Comparison of ENCODE assay signal across 7 mouse cellular contexts in genomic region chr7:141539556-141540311, GRCm38 (mm10). TPM values are rescaled to one million over a fixed set of nuclear protein-coding genes. Genes with fewer than 3 reads are reported as not detected.
DNase-seq lines count a peak whose midpoint lies in the region; ATAC-seq and TF ChIP-seq lines count a peak whose summit lies in the region.

Chid1 (minus strand) TSS chr7:141539857.

- peak within 1 kb of the TSS; percentile 63 for H3K9ac ChIP-seq in intestine, postnatal 0 days (ENCODE audit: low read depth, low read length)
- H3K9ac ChIP-seq in midbrain, embryonic 12.5 days (replicated peaks) = peak within 1 kb of the TSS; percentile 83

- peak within 1 kb of the TSS; percentile 75 for H3K4me3 ChIP-seq in intestine, postnatal 0 days (ENCODE audit: low read depth, low read length)
- peak within 1 kb of the TSS; percentile 76 for H3K4me3 ChIP-seq in midbrain, embryonic 12.5 days
- H3K4me3 ChIP-seq in small intestine, adult 2 months (ENCODE audit: low read depth, low read length) = peak within 1 kb of the TSS; percentile 76

- peak; percentile 98 for DNase-seq in adrenal gland, adult 8-10 months
- DNase-seq in embryo, embryonic 9.5 days (ENCODE audit: extremely low spot score) = peak; percentile 99
- no peak for DNase-seq in gonadal fat pad, adult 2 months (ENCODE audit: low read depth)
- peak; percentile 99 for DNase-seq in left cerebral cortex, postnatal 4 days

- no peaks in the 10 kb centered on the region for H3K36me3 ChIP-seq in intestine, postnatal 0 days (ENCODE audit: control insufficient read depth, insufficient read depth)
- no peaks in the 10 kb centered on the region for H3K36me3 ChIP-seq in midbrain, embryonic 12.5 days
- H3K36me3 ChIP-seq in small intestine, adult 2 months (ENCODE audit: control insufficient read depth, insufficient read depth, low read length) = no peaks in the 10 kb centered on the region

- peak within 1 kb of the TSS; percentile 80 for H3K27ac ChIP-seq in intestine, postnatal 0 days (ENCODE audit: low read depth, low read length)
- H3K27ac ChIP-seq in midbrain, embryonic 12.5 days (replicated peaks) = peak within 1 kb of the TSS; percentile 73
- peak within 1 kb of the TSS; percentile 73 for H3K27ac ChIP-seq in small intestine, adult 2 months (ENCODE audit: insufficient read depth, low read depth, low read length)

- H3K27me3 ChIP-seq in intestine, postnatal 0 days (replicated peaks; ENCODE audit: control insufficient read depth, insufficient read depth, low read length) = no peaks in the 10 kb centered on the region
- H3K27me3 ChIP-seq in midbrain, embryonic 12.5 days = 0 out of 2 replicates have a peak, but pooled peaks cover 6% of the 10 kb centered on the region
- H3K27me3 ChIP-seq in small intestine, adult 2 months (ENCODE audit: control insufficient read depth, insufficient read depth, low read length) = no peaks in the 10 kb centered on the region

- intact Hi-C loops in left cerebral cortex, postnatal 4 days (cut with DNase I) = no loop called here

- TF ChIP-seq CTCF in intestine, postnatal 0 days (IDR thresholded peaks at IDR 0.05; ENCODE audit: low read depth) = no peak
- no peak for TF ChIP-seq CTCF in small intestine, adult 2 months (IDR thresholded peaks at IDR 0.05; ENCODE audit: extremely low read depth, insufficient read length, insufficient replicate concordance, low read depth, low read length)

- peak; percentile 88 for ATAC-seq in intestine, postnatal 0 days
- ATAC-seq in midbrain, embryonic 12.5 days (ENCODE audit: low FRiP score, low read depth) = peak; percentile 98

- WGBS in intestine, postnatal 0 days = 1% methylated on average over 46 of the region's 46 CpGs
- WGBS in midbrain, embryonic 12.5 days = 1% methylated on average over 46 of the region's 46 CpGs
- under 1% methylated on average over 46 of the region's 46 CpGs for WGBS in small intestine, adult 2 months

- peaks cover 14% of the 10 kb centered on the region; the same call in 1 of the 2 replicates for H3K4me1 ChIP-seq in intestine, postnatal 0 days (replicated peaks; ENCODE audit: control insufficient read depth, insufficient read depth, low read length)
- peaks cover 20% of the 10 kb centered on the region for H3K4me1 ChIP-seq in midbrain, embryonic 12.5 days
- peaks cover 36% of the 10 kb centered on the region; the same call in 1 of the 2 replicates for H3K4me1 ChIP-seq in small intestine, adult 2 months (ENCODE audit: control insufficient read depth, insufficient read depth, insufficient read length, low read length)

- no peaks in the 10 kb centered on the region for H3K9me3 ChIP-seq in intestine, postnatal 0 days (ENCODE audit: control insufficient read depth)
- no peaks in the 10 kb centered on the region for H3K9me3 ChIP-seq in midbrain, embryonic 12.5 days

- peak within 1 kb of the TSS; percentile 77 for H3K4me2 ChIP-seq in intestine, postnatal 0 days (replicated peaks; ENCODE audit: low read depth)
- H3K4me2 ChIP-seq in midbrain, embryonic 12.5 days (replicated peaks) = peak within 1 kb of the TSS; percentile 74

- peak; percentile 82; the same call in 1 of the 2 replicates for TF ChIP-seq POLR2A in small intestine, adult 2 months (IDR thresholded peaks at IDR 0.05; ENCODE audit: low read depth, low read length)

RNA-seq across cellular contexts. Expression of gene Chid1, which starts in this region (rescaled TPM):
- 10 to 100 TPM; 57.5 to 69.9 (median 62.5) TPM for total RNA-seq in adrenal gland, adult 8-10 months (2022)
- 61.9 and 69.0 TPM in 2 replicates for polyA plus RNA-seq in gonadal fat pad, adult 2 months (2012; rRNA removed)
- polyA plus RNA-seq in intestine, postnatal 0 days (2015; fragmentation: Nextera tagmentation; extraction: Ambion mirVana) = 20.5 and 23.8 TPM in 2 replicates
- 10 to 100 TPM; 48.7 to 55.4 TPM for total RNA-seq in left cerebral cortex, postnatal 4 days (2021)
- 29.3 and 30.2 TPM in 2 replicates for polyA plus RNA-seq in midbrain, embryonic 12.5 days (2016; fragmentation: Nextera tagmentation; extraction: Ambion mirVana)
- polyA plus RNA-seq in small intestine, adult 2 months (2012; rRNA removed) = 21.5 and 30.7 TPM in 2 replicates
